Mouse (Mus musculus) lung, postnatal 0 days (tissue): ENCODE results near the gene S100a8.

Experiments
- CTCF ChIP-seq: IDR thresholded peaks from 2 replicates; pipeline ENCODE4 v1.5.1; 2016; ENCODE audit warnings: antibody characterized with exemption, mild to moderate bottlenecking
- EP300 ChIP-seq: IDR thresholded peaks from 2 replicates; pipeline ENCODE4 v1.6.1; 2016; ENCODE audit warnings: antibody characterized with exemption, mild to moderate bottlenecking, control low read depth

DNA sequence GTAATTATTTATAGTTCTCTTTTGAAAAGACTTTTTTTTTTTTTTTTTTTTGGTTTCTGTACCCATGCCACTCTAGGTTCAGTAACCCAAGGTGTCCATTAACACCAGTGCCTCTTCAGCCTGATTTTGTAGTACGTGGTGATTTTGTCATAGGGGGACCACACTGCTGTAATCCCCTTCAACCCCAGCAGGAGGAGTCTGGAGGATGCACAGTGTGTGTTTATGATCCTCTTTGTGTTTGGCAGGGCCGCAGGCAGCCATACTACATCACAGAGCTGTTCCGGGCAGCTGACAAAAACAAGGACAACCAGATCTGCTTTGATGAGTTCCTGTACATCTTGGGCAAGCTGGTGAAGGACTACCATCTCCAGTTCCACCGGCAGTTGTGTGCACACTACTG lies 11.4 kb upstream of the S100a8 start:
- TF ChIP-seq CTCF = peak; percentile 50
- no peak for TF ChIP-seq EP300
